Mouse (Mus musculus): ENCODE results near the gene Rmdn2. TPM values are rescaled to one million over a fixed set of nuclear protein-coding genes. Genes with fewer than 3 reads are reported as not detected.

The Rmdn2 gene
- total RNA-seq, 2 experiments from 2014 or later: 6.5 to 7.6 TPM

DNA sequence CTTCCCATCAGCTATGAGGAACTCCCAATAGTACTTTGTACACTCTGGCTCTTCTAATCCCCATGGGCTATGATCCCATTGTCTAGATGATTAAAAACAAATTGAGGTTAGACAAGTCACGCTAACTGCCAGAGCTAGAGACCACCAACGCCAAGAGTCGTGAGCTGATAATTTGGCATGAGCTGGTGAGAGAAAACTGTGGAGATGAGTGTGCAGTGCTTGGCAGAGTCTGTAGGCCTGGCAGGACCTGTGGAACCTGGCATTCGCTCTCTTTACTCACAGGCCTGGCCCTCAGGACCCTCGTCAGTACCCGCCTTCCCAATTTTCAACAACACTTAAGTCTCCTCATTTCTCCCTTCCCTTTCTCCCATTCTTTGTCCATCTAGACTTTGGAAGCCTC lies 83.9 kb downstream of the Rmdn2 start:
- no peak for DNase-seq (ENCODE audit: low spot score in 2 of 2)

DNA sequence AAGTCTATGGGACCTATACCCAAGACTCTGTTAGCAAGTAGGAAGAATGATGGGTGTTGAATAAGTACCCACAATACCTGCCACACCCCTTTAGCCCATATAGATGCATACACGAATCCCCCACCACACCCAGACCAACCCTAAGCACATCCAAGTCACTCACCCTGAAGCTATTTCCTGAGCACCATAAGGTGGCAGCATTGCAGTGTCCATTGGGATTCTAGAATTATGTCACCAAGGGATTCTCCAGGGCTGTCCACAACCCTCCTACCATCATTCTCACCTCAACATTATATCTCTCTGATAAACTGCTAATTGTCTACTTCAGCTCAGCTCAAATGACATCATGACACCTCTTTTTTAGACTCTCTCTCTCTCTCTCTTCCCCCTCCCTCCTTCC lies 87.5 kb downstream of the Rmdn2 start:
- DNase-seq (ENCODE audit: low spot score in 2 of 2): no peak

DNA sequence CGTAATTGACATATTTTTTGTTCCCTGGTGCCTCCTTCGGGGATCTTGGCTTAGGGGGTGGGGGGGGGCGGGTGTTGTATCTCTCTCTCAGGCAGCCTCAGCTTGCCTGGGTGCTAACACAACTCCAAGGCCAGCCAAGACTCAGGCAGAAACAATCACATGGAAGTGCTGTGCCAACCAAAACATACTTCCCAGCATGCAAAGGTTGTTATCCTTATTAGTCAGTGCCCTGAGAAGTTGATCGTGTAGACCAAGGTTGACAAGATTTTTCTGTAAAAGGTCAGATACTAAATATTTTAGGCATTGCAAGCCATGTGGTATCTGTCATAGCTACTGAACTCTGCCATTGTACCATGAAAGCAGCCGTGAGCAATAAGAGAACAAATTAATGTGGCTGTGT lies 89.2 kb downstream of the Rmdn2 start:
- DNase-seq (ENCODE audit: low spot score in 2 of 2): no peak

DNA sequence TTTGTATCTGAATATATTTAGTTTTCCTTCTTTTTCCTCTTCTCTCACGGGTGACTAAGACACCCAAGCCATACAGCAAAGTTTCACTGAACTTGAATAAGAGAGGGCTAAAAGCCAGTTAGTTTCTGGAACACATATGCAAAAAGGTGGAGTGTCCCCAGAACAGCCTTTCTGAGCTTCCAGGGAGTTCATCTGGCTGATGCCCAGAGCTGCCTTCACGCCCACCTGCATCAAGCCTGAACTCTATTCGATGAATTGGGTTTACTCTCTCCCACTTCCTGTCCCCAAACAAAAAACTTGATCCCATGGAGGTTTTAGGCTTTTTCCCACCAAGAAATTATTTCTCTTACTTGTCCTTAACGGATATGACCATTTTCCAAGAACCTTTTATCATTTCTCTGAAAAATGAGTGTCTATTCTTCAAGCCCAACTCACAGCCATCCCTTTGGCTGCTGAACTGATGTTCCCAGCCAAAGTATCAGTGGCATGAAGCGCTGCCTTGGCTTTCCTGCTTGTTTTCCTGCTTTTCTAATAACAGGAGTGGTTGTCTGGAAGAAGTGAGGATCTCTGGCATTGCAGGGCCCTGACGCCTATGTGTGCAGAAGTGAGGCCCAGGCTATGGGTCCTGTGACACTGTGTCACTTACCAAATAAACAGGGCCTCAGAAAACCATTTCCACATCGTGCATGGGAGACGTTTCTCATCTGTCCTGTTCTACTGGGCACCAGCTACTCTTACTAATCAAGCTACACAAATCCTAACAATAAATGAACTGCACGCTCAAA lies 94.2 kb downstream of the Rmdn2 start:
- DNase-seq (ENCODE audit: low spot score in 2 of 2): no peak

DNA sequence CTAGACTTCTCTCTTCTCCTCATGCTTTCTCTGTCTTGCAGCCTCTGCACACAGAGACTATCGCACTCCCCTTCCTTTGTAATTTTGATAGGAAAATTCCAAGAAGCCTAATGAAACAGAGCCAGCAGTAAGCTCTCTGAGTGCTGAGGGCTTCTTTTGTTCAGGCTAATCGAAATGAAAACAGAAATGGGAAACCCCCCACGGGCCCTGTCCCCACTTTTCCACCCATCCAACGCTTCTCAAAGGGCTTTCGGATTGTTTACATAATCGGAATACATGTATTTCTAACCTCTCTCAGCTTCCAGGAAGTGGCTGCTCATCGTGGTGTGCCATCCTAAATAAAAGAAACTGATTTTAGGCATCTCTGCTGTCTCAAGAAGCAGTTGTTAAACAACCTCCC lies 96.5 kb downstream of the Rmdn2 start:
- DNase-seq (ENCODE audit: low spot score in 2 of 2): no peak

DNA sequence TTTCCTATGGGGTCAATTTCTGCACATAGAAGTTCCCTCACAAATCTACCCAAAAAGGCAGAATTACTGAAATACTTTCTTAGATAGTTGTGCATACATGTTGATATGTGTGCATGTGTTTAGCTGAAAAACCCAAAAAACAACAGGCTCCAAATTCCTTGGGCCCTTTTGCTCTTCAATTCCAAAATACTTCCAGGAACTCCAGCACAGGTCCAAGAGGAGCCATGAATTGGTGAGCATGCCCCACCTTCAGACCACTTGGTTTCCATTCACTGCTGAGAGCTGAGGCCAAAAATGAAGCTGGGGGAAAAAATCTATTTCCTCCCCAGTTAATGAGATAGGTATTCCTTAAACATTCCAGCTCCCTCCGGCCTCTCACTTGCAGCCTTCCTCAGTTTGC lies 98.1 kb downstream of the Rmdn2 start:
- DNase-seq (ENCODE audit: low spot score in 2 of 2): no peak

DNA sequence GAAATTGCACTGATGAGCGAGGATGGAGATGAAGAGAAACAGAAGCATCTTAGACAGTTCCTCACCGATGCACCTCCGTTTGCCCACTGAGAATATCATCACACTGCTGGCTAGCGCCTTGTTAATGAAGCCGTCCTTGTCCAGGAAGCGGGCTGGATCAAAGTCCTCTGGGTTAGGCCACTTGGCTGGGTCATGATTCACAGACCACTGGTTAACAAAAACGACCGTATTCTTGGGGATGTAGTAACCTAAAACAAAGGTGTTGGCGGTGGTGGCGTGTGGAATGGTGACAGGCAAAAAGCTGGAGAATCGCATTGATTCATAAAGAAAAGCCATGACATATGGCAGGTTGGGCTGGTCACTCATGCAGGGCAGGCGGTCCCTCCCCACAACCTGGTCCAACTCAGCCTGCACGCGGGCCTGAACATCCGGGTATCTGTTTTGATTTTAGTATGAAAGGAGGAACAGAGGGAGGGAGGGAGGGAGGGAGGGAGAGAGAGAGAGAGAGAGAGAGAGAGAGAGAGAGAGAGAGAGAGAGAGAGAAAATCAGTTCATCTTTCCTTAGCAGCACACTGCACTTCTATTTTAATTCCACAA lies 98.7 kb downstream of the Rmdn2 start:
- DNase-seq (ENCODE audit: low spot score in 2 of 2): no peak

DNA sequence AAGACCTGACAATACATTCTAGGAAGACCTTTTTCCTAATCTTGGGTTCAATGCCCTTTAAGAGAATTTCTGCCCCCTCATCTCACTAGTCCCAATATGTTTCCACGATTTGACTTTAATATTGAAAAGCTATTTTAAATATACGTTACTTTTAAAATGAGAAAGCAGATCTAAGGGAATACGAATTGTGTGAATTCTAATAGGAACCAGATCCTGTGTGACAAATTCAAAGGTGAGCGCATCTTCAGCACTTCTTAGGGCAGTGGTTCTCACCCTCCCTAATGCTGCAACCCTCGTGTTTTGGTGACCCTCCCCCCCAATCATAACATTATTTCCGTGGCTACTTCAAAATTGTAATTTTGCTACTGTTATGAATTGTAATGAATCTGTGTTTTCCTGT lies 100.3 kb downstream of the Rmdn2 start:
- no peak for DNase-seq (ENCODE audit: low spot score in 2 of 2)

DNA sequence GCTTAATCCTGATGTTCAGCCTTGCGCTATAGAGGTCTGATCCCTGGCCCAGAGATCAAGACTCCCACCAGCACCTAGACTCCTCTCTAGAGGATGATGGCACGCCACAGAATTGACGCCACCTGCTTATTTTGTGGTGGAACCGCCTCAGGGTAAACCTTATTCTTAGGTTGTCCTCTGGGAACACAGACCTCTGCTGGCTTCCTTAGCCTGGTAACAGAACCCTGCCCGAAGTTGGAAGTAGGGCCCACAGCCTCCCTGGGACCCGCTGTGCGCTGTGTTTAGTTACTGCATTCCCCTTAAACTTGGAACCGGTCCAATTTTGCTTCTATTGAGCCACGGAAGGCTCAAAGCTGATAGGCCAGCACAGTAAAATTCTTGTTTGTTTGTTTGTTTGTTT lies 100.9 kb downstream of the Rmdn2 start:
- DNase-seq (ENCODE audit: low spot score in 2 of 2): no peak

DNA sequence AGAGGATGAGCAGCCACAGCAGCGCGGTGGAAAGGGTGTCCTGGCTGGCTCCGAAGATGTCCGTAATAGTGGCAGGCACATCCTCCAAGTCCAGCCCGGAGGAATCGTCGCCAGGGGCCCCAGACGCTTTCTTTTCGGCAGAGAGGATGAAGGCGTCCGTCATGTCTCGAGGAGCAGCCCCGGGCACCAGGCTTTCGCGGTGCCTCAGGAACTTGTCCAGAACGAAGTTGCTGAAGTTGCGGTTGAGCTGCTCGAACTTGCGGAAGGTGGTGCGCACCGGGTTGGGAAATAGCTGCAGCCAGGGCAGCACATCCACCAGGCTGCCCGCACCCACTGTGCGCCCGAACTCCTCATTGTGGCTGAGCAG lies 101.6 kb downstream of the Rmdn2 start:
- DNase-seq (ENCODE audit: low spot score in 2 of 2): no peak

DNA sequence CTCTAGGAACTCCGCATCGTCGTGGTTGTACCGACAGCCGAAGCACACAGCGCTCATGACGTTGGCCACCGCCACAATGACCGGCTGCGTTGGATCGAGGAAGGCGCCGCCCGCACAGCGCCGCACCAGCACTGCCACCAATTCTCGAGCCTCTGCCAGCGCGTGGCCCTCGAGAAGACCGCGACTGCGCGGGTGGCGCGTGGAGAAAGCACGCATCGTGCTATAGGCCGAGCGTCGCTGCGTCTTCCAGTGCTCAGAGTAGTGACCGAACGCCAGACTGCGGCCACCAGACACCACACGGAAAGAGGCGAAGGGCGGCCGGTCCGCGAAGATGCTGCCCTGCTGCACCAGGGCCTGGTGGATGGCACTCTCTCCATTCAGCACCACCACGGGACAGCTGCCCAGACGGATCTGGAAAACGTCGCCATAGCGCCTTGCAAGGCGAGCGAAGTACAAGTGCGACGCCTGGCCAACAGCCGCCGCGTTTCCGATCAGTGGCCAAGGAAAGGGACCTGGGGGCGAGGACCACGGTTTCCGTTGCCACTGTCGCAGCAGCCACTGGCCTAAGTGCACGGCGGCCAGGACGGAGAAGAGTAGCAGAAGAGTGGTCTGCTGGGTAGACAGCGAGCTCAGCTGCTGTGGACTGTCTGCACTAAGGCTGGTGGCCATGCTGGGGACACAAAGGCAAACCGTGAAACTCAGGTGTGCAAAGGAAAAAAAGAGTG lies 102.1 kb downstream of the Rmdn2 start:
- peak in 1 of 2 experiments; percentile 49 for DNase-seq (ENCODE audit: low spot score in 2 of 2)

DNA sequence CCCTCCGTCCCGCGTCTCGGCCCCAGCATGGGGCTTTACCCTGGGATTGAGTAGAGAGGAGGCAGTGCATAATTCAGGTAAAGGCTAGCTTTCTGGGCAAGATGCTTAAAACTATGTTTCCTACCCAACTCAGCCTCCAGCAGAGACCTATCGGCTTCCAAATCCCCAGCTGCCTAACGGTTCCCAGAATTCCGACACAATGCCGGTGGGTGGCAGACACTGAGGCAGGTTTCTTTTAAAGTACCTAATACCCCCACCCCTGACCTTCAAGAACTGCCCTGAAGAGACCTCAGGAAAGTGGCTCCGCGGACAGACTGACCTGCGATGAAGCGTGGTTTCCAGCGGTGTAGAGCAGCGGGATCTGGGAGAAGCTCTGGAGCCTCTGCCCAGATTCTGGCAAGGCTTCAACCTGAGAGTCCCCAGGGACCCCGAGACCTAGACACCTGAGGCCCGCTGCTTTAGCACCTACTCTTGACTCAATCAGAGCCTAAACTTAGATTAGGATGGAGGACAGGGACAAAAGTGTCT lies 102.8 kb downstream of the Rmdn2 start:
- peak in 1 of 2 experiments; percentile 6 for DNase-seq (ENCODE audit: low spot score in 2 of 2)

DNA sequence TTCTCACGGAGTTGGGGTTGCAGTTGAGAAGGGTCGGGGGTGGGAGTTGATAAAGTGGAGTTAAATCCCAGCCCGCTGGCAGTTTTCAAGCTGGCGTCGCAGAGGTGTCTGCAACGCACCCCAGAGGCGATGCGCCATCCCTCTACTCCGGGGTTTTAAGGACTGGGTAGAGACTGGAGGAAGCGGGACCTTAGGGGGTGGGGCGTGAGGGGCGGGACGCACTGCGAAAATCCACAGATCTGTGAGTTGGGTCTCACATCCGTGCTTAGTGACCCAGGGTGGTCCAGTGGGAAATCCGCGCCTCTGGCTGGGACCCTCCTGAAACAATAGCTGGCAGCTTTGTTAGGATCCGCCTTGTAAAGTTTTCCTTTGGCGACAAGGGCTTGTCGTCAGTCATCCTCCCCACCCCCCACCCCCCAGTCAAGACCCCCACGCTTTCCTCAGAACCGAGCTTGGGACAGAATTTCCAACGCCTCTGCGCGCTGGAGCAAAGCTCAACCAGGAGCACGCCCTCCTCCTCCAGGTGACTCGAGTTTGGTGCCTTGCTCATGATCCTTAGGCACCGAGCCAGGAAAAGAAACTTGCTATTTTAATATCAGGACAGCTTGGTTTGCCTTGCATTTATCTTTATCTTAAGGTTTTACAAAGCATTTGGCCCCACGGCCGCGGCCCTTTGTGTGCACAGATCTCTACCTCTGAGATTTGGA lies 103.4 kb downstream of the Rmdn2 start, which contains the start of gene Cyp1b1:
Cyp1b1 (minus strand) TSS at position 131 of the 707 bp plus-strand sequence.
- DNase-seq (ENCODE audit: low spot score in 2 of 2): no peak

DNA sequence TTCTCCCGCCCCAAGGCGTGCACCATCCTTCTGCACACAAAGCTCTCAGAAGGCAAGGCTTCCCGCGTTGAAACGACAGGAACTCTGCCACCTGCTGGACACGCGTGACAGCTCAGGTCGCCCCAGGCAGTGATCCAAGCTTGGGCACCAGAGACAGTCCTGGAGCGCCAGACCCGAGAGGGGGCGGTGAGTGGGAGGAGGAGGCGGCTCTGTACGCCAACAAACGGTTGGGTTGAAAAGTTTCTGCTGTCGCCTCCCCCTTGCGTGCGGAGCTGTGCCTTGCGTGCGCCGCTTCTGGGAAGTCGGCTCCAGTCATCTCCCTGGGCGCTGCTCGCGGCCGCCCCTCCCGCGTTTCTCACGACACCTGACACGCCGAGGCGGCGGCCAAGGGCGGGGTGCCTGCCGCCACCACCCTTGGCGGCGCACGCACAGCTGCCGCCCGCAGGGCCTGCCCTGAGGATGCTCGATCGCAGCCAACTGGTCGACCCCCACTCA lies 104.0 kb downstream of the Rmdn2 start:
- DNase-seq (ENCODE audit: low spot score in 2 of 2): peak; percentile 64 to 82

DNA sequence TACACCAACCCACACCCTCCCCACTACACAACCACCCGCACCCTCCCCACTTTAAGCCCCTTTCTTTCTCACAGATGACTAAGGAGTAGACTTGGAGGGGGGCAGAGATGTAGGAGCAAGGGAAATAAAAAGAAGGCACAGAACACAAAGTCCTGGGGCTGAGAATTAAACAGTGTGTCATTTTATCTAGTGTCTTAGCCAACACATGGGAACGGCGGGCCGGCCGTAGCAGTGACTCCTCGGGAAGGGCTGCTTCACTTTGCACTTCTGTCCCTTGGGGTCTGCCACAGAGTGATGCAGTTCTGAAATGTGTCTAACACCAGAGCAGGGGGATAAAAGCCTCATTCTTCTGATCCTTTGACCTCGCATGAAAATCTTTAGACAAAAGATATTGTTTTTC lies 109.0 kb downstream of the Rmdn2 start:
- no peak for DNase-seq (ENCODE audit: low spot score in 2 of 2)

DNA sequence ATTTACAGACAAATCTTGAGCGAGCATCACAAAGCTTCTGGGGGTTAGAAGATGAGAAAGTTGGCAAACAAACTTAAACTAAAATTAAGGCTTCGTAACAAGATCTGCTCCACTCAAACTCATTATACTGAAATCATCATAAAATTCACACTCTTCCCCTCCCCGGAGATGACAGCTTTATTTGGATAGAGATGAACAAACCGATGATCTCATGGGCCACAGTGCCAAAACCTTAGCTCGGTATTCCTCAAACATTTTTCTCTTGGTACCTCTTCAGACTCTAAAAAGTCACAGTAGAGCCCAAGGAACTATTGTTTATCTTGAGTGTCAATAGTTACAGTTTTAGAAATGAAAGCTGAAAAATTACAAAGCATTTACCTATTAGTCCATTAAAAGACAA lies 115.0 kb downstream of the Rmdn2 start:
- no peak for DNase-seq (ENCODE audit: low spot score in 2 of 2)

DNA sequence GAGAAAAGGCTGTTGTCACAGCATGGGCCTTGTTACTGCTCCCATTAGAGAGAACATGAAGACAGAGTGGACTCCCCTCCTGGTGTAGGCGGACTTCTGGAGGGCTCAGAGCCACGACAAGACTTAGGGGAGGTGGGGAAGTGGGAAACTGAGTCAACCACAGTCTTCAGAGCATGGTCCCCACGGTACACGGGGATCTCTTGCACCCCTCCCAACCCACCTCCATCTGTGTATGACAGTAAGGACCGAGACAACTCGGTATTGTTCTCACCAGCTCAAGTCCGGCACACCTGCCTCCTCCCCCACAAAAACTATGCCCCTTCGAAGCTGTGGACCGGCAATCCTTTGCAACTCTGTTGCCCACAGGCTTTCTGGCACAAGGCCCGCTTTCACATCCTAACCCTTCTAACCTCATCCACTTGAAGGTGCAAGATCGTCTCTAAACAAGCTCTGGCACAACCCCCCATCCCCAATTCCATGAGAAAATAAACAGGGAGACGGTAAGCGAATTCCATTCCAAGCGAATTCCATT lies 116.5 kb downstream of the Rmdn2 start:
- no peak for DNase-seq (ENCODE audit: low spot score in 2 of 2)

DNA sequence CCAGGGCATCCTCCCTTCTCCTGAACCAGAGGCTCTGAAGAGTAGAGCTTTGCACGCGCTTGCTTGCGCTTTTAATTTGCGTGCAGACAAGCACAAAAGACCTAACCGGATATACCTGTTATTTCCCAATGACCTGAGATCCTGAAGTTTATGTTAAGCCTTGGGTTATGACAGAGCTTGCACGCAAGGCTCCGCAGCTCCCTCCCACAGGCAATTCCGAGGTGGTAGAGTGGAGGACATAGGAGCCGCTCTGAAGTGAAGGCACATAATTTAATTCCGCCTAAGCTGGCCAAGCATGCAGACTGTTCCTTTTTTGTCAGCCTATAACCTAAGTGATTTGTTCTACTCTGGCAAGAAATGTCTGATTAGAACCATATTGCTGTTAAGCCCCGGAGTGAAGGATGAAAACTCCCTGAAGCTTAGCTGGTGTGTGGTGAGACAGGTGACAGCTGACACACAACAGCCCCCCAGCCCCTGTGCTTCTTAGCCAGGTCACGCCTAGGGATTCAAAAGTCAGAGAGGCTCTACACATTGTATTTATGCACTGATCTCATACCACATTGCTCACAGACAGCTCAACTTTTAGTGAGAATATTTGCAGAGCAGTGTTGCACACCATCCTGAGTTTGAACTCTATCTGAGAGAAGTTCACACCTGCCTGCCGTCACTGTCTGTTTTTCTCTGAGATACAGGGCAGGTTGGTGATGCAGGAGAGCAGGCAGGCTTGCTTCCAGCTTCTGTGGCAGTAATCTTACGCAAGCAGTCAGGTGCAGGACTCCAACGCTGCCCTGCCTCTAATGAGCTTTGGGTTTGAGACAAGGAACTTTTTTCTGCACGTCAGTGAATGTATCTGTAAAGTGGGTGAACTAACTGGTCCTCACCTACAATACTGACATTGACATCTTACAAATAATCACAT lies 117.2 kb downstream of the Rmdn2 start:
- DNase-seq (ENCODE audit: low spot score in 2 of 2): no peak

DNA sequence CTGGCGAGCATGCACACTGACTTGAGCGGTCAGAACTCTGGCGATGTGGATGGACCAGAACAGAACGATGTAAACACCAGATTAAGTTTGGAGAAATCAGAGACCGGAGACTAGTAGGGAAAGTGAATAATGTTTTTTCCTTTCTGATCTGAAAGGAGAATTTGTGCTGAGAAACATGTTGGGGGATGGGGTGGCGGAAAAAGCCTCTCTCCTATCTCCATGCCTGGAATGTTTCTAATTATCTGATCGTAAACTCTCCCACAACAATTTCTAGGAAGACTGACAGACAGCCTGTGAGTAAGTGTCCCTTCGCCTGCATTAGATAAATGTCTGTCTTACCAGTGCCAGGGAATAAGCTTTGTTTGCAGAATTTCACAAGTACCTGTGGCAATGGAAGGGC lies 119.3 kb downstream of the Rmdn2 start:
- no peak for DNase-seq (ENCODE audit: low spot score in 2 of 2)

DNA sequence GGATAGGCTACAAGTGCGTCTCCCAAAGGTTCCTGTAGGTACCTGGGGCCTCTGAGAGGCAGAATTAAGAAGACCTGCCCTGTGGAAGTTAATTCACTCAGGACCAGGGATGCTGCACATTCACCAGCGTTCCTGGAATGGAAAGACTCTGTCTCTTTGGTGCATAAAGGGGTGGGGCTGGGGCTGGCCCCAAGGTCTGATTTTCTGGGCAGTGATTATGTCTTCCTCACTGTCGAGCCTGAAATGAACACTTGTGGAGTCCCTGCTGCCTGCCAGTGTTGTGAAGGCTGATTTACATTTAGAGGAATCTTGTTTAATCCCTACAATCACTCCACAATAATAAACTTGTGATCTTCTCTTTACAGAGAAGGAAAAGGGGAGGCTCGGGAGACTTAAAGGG lies 121.4 kb downstream of the Rmdn2 start:
- DNase-seq (ENCODE audit: low spot score in 2 of 2): no peak
